Mouse (Mus musculus): ENCODE data around the gene N4bp1. TPM values are rescaled to one million over a fixed set of nuclear protein-coding genes. Genes with fewer than 3 reads are reported as not detected.

Gene N4bp1
- polyA plus RNA-seq, 1 experiment from 2014 or later: 2.3 TPM

- TF ChIP-seq CTCF (IDR thresholded peaks at IDR 0.05; ENCODE audit: low read depth) (no peak), EP300 (IDR thresholded peaks at IDR 0.05; ENCODE audit: low read depth) (no peak)
- WGBS (ENCODE audit: insufficient replicate concordance): 82% methylated on average over 1 of the region's 1 CpGs
Observed at GRCm38 (mm10) chr8:86922673-86923072, 37.6 kb upstream of the N4bp1 start.

GRCm38 (mm10) chr8:86922141-86922540, 37.1 kb upstream of the N4bp1 start:
- Histone ChIP-seq H3K27ac (ENCODE audit: low read depth) (no peak overlapping the region), H3K4me1 (ENCODE audit: insufficient read depth) (peaks cover 4% of the 10 kb centered on the region; the same call in 1 of the 2 replicates), H3K9ac (replicated peaks) (no peak overlapping the region), H3K27me3 (ENCODE audit: insufficient read depth, low read length) (no peaks in the 10 kb centered on the region), H3K9me3 (ENCODE audit: low read length) (no peaks in the 10 kb centered on the region), H3K36me3 (replicated peaks; ENCODE audit: insufficient read depth, low read length) (no peaks in the 10 kb centered on the region), H3K4me2 (ENCODE audit: low read depth, low read length) (no peak overlapping the region), H3K4me3 (ENCODE audit: low read depth, low read length) (no peak overlapping the region)
- WGBS (ENCODE audit: insufficient replicate concordance): 74% methylated on average over 5 of the region's 5 CpGs
- no peak for ATAC-seq
- TF ChIP-seq CTCF (IDR thresholded peaks at IDR 0.05; ENCODE audit: low read depth) (no peak), EP300 (IDR thresholded peaks at IDR 0.05; ENCODE audit: low read depth) (no peak)
- DNase-seq: no peak

More at GRCm38 (mm10) chr8:86922673-86923072, 37.6 kb upstream of the N4bp1 start:
- DNase-seq: no peak
- no peak for ATAC-seq
- peaks cover 4% of the 10 kb centered on the region; the same call in 1 of the 2 replicates for H3K4me1 ChIP-seq (ENCODE audit: insufficient read depth)
- no peaks in the 10 kb centered on the region for H3K27me3 ChIP-seq (ENCODE audit: insufficient read depth, low read length)
- H3K9ac ChIP-seq (replicated peaks): no peak overlapping the region
- H3K27ac ChIP-seq (ENCODE audit: low read depth): no peak overlapping the region
- no peak overlapping the region for H3K4me2 ChIP-seq (ENCODE audit: low read depth, low read length)
- H3K36me3 ChIP-seq (replicated peaks; ENCODE audit: insufficient read depth, low read length): no peaks in the 10 kb centered on the region
- H3K4me3 ChIP-seq (ENCODE audit: low read depth, low read length): no peak overlapping the region
- H3K9me3 ChIP-seq (ENCODE audit: low read length): no peaks in the 10 kb centered on the region

DNA sequence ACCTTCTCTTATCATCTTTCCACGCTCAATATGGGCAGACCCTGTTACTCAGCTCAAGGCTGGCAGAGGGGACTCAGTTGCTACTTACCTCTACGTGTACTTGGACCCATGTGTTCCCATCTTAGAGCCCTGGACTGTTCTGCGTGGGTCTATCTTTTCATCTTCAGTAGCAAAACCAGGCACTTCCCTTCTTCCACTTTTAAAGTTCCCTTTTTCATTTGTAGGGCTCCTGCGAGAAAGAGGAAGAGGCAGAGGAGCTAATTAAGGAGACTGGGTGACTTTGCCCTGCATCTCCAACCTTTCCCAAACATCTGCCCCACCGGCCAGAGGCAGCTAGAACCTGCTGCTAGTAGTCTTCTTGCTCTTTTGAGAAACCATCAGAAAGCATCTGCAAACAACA, 35.9 kb upstream of the N4bp1 start:
- TF ChIP-seq CTCF (IDR thresholded peaks at IDR 0.05; ENCODE audit: low read depth): no peak
- no peak for TF ChIP-seq EP300 (IDR thresholded peaks at IDR 0.05; ENCODE audit: low read depth)
- Histone ChIP-seq H3K4me2 (ENCODE audit: low read depth, low read length) (no peak overlapping the region), H3K36me3 (replicated peaks; ENCODE audit: insufficient read depth, low read length) (no peaks in the 10 kb centered on the region), H3K27me3 (ENCODE audit: insufficient read depth, low read length) (no peaks in the 10 kb centered on the region), H3K27ac (ENCODE audit: low read depth) (no peak overlapping the region), H3K4me1 (ENCODE audit: insufficient read depth) (peaks cover 4% of the 10 kb centered on the region; the same call in 1 of the 2 replicates), H3K9ac (replicated peaks) (no peak overlapping the region), H3K9me3 (ENCODE audit: low read length) (no peaks in the 10 kb centered on the region), H3K4me3 (ENCODE audit: low read depth, low read length) (no peak overlapping the region)
- DNase-seq (no peak), ATAC-seq (no peak)
- WGBS (ENCODE audit: insufficient replicate concordance): 11% methylated on average over 5 of the region's 5 CpGs

DNA sequence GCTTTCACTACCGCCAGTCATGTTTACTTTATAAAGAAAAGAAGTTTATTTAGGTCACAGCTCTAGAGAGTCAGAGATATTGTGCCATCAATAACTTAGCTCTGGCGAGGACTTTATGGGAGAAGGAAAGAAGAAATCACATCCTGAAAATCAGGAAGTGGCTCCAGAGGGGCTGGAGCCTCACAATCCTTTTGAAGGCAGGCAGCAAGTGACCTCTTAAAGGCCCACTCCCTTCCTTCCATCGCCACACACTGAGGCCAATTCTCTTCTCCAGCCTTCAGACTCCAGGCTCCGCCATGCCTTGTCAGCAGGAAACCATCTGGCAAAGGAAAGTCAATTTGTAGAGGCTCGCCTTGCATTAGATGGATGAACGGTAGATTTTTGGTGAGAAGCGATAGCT, 35.4 kb upstream of the N4bp1 start:
- TF ChIP-seq EP300 (IDR thresholded peaks at IDR 0.05; ENCODE audit: low read depth) (no peak), CTCF (IDR thresholded peaks at IDR 0.05; ENCODE audit: low read depth) (no peak)
- Histone ChIP-seq H3K9ac (replicated peaks) (no peak overlapping the region), H3K4me2 (ENCODE audit: low read depth, low read length) (no peak overlapping the region), H3K27me3 (ENCODE audit: insufficient read depth, low read length) (no peaks in the 10 kb centered on the region), H3K36me3 (replicated peaks; ENCODE audit: insufficient read depth, low read length) (no peaks in the 10 kb centered on the region), H3K27ac (ENCODE audit: low read depth) (no peak overlapping the region), H3K4me3 (ENCODE audit: low read depth, low read length) (no peak overlapping the region), H3K4me1 (ENCODE audit: insufficient read depth) (peaks cover 4% of the 10 kb centered on the region; the same call in 1 of the 2 replicates), H3K9me3 (ENCODE audit: low read length) (no peaks in the 10 kb centered on the region)
- WGBS (ENCODE audit: insufficient replicate concordance): 21% methylated on average over 7 of the region's 7 CpGs
- DNase-seq (no peak), ATAC-seq (no peak)

- H3K9me3 ChIP-seq (ENCODE audit: low read length): no peaks in the 10 kb centered on the region
- H3K9ac ChIP-seq (replicated peaks): no peak overlapping the region
- no peak for ATAC-seq
- no peak for DNase-seq
- no peak overlapping the region for H3K4me2 ChIP-seq (ENCODE audit: low read depth, low read length)
- H3K27ac ChIP-seq (ENCODE audit: low read depth): no peak overlapping the region
- peaks cover 4% of the 10 kb centered on the region; the same call in 1 of the 2 replicates for H3K4me1 ChIP-seq (ENCODE audit: insufficient read depth)
- no peaks in the 10 kb centered on the region for H3K27me3 ChIP-seq (ENCODE audit: insufficient read depth, low read length)
- H3K36me3 ChIP-seq (replicated peaks; ENCODE audit: insufficient read depth, low read length): no peaks in the 10 kb centered on the region
- 68% methylated on average over 7 of the region's 7 CpGs for WGBS (ENCODE audit: insufficient replicate concordance)
- no peak overlapping the region for H3K4me3 ChIP-seq (ENCODE audit: low read depth, low read length)
- no peak for TF ChIP-seq CTCF (IDR thresholded peaks at IDR 0.05; ENCODE audit: low read depth)
- no peak for TF ChIP-seq EP300 (IDR thresholded peaks at IDR 0.05; ENCODE audit: low read depth)
Observed at GRCm38 (mm10) chr8:86920024-86920423, 35.0 kb upstream of the N4bp1 start.

DNA sequence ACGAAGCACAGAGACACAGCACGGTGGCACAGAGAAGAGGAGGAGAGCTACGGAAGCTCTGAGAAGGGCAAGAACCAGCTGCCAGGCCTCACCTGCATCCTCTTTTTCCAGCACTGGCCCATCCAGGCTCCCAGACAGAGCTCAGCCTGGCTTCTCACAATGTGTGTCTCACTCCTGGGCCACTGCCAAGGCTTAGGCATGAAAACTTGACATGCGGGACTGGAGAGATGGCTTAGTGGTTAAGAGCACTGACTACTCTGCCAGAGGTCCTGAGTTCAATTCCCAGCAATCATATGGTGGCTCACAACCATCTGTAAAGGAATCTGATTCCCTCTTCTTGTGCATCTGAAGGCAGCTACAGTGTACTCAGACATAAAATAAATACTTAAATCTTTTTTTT, 34.2 kb upstream of the N4bp1 start:
- Histone ChIP-seq H3K9ac (replicated peaks) (no peak overlapping the region), H3K4me3 (ENCODE audit: low read depth, low read length) (no peak overlapping the region), H3K36me3 (replicated peaks; ENCODE audit: insufficient read depth, low read length) (no peaks in the 10 kb centered on the region), H3K27me3 (ENCODE audit: insufficient read depth, low read length) (no peaks in the 10 kb centered on the region), H3K27ac (ENCODE audit: low read depth) (no peak overlapping the region), H3K4me2 (ENCODE audit: low read depth, low read length) (no peak overlapping the region), H3K4me1 (ENCODE audit: insufficient read depth) (peaks cover 4% of the 10 kb centered on the region; the same call in 1 of the 2 replicates), H3K9me3 (ENCODE audit: low read length) (no peaks in the 10 kb centered on the region)
- TF ChIP-seq CTCF (IDR thresholded peaks at IDR 0.05; ENCODE audit: low read depth) (no peak), EP300 (IDR thresholded peaks at IDR 0.05; ENCODE audit: low read depth) (no peak)
- DNase-seq: no peak
- WGBS (ENCODE audit: insufficient replicate concordance): 84% methylated on average over 4 of the region's 4 CpGs
- no peak for ATAC-seq

DNA sequence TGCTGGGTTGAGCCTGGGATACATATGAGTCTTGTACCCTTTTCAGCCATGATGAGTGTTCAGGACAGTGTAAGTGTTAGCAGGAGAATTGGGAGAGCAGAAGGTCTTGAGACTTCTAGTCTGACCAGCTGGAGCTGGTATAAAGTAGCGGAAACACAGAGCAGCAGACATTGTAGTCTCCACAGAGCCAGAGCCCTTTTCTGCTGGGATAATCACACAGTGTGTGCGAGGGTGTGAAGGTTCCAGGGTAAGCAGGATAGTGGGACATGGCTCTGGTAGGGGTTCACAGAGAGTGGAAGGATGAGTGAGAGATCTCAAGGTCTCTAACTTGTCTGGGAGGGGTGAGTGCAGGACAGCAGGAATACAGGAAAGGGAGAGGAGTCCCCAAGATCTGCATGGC, 33.0 kb upstream of the N4bp1 start:
- Histone ChIP-seq H3K4me1 (ENCODE audit: insufficient read depth) (peaks cover 4% of the 10 kb centered on the region; the same call in 1 of the 2 replicates), H3K9me3 (ENCODE audit: low read length) (no peaks in the 10 kb centered on the region), H3K27ac (ENCODE audit: low read depth) (no peak overlapping the region), H3K4me2 (ENCODE audit: low read depth, low read length) (no peak overlapping the region), H3K27me3 (ENCODE audit: insufficient read depth, low read length) (no peaks in the 10 kb centered on the region), H3K9ac (replicated peaks) (no peak overlapping the region), H3K4me3 (ENCODE audit: low read depth, low read length) (no peak overlapping the region), H3K36me3 (replicated peaks; ENCODE audit: insufficient read depth, low read length) (no peaks in the 10 kb centered on the region)
- no peak for ATAC-seq
- WGBS (ENCODE audit: insufficient replicate concordance): 73% methylated on average over 2 of the region's 2 CpGs
- no peak for TF ChIP-seq EP300 (IDR thresholded peaks at IDR 0.05; ENCODE audit: low read depth)
- no peak for TF ChIP-seq CTCF (IDR thresholded peaks at IDR 0.05; ENCODE audit: low read depth)
- no peak for DNase-seq
